Mouse (Mus musculus): ENCODE results near the gene Zfp182.

The Zfp182 gene

GRCm38 (mm10) chrX:21061866-21062543, at the start of gene Zfp182:
Gene Zfp182, minus strand, starts transcription at chrX:21062316.
- DNase-seq = peak; percentile 76 to 78

DNA sequence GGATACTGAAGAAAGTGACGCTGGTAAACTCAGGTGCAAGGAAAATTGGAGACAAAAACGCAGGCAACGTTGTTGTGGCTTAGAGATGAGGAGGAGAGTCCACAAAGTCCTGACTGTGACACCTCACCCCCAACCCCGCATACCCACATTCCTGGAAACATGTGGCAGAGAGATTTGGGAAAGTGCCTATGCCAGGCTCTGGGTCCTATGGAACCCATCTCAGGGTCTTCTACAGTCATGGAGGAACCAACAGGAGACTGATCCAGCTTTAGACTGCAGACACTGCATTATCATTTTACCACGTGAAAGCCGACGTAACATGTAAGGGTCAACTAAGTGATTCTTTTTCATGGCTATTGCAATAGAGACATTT, 27.7 kb upstream of the Zfp182 start:
- DNase-seq = peak in 1 of 2 experiments; percentile 1

DNA sequence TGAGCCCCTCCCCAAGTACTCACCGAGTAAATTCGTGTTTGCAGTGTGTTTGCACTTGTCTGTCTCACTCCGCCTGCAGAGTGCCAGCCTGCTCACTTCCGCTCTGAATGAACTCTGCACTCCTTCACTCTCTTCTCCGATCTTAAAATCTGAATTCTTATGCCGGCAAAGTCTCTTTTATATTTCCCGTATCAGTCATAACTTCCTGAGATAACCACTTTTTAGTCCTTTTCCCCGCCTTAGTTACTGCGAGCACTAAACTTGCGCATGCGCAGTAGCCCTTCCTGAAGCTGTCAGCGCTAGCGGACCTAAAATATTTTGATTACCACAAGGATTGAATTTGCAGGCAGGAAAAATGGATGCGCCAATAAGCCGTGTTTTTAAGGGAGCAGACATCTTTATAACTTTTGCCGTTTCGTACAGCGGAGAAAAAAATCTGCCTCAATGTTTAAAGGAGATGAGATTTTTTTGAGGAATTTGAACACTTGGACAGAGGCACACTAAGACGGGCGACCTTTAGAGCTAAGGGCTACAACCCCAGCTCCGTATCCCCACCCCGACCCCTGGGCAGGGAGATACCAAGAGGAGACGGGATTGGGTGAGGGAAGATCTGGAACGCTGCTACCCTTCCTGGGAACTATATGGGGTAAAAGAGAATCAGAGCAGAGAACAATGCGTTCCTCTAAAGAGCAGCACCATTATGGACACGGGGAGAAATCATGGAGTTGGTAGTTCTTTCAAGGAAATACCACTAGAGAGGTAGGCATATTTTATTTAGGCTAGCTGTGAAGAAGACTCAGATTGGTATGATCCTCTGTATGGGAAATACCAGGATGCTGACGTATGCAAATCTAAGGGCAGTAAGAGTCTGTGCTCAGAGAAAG, 27.1 kb upstream of the Zfp182 start, which contains the start of gene Zfp300:
Zfp300 (minus strand) TSS at position 545 of the 884 bp plus-strand sequence.
- peak; percentile 68 to 70 for DNase-seq

GRCm38 (mm10) chrX:21088645-21088982, 26.5 kb upstream of the Zfp182 start:
- no peak for DNase-seq

DNA sequence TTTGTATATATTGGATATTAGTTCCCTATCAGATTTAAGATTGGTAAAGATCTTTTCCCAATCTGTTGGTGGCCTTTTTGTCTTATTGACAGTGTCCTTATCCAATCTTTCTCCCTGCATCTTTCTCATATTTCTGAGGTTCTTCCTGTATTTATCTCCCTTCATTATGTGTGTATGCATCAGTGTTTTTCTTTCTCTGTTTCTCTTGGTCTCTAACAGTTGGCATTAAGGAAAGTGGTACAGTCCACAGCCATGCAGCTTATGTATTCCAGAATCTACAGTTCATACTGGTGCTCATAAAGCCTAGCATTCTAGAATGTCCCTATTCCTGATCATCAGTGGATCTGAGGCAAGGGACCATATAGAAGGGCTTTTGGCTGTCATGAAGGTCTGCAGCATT, 6.0 kb upstream of the Zfp182 start, which contains the start of gene Spaca5:
Spaca5 (plus strand) TSS at position 301 of the 400 bp plus-strand sequence.
- no peak for DNase-seq

- DNase-seq = no peak
Measured at GRCm38 (mm10) chrX:21062544-21062890, 401 bp upstream of the Zfp182 start.

GRCm38 (mm10) chrX:21061460-21061859, 656 bp downstream of the Zfp182 start:
- peak in 1 of 2 experiments; percentile 2 for DNase-seq

DNA sequence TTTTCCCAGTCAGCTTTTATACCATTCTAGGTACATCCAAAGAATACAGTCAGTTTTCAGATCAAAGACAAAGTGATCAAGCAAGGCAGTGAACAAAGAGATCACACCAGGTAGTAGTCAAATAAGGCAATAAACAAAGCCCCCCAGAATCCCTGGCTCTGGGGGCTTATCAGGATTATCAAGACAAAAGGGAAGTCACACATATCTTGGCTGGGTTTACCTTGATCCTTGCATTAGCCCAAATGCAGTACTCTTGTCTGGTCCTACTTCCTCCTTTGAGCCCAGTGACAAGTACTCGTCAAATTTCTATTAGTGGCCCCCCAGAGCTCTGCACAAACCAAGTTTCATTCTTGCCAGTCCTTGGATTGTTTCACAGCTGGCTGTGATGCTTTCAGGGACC, 81.2 kb downstream of the Zfp182 start:
- no peak for DNase-seq

Measured in cerebellum, postnatal 36 days (tissue).